Mouse (Mus musculus): ENCODE measurements at regions not wholly inside any gene's neighbourhood (a gene's known extent, or its start where the extent isn't known, plus 50 kb on each side); places are given as distances from the start of the nearest gene placed in this dataset.

DNA sequence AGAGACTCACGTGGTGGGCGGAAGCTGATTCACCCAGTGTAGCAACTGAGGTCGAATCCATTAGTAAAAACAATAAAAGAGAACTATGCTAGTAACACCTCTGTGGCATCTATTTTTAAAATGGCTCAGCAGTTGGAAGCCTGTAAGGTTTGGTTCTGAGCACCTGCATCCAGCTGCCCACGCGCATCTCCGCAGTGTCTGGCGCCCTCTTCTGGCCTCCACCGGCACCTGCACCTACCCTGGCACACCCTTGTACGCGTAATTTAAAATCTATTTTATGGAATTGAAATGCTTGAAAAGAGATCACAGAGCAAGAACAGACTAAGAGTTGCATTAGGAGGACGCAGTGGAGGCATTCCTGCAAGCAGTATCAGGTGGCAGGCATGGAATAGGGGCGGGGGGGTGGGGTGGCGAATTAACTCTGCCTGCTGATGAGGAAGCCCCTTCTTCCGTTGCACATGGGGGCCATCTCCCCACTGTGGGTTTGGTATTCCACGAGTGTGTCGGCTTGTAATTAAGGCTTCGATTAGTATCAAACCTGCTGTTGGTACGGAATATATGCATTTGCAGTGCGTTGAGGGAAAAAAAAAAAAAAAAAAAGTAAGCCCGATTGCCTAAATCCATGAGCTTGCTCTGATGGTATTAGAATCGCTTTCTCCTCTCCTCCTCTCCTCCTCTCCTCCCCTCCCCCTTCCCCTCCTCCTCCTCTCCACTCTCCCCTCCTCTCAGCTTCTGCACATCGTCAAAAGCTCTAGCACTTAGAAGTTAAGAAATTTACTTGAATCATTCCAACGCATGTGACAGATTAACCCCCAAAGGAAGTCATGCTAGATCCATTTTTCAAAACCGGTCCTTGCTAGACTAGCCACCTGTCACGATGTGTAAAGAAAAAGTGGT lies 221.7 kb downstream of the Atp23 start:
- dilution Hi-C loops (cut with MboI; ENCODE audit: extremely low pct_ligation_motif_present, extremely low pct_unique_long_range_greater_than_20kb, low sequenced_read_pairs) = no loop called here
- TF ChIP-seq ZC3H11A (IDR thresholded peaks at IDR 0.05; ENCODE audit: low read depth, low read length) = no peak
- TF ChIP-seq CTCF (conservative IDR thresholded peaks at IDR 0.05 in 1 of 2, IDR thresholded peaks at IDR 0.05 in 1 of 2; ENCODE audit: low read depth in 2 of 2, low read length in 2 of 2) = 0 out of 4 replicates have a peak, but pooled peaks of 1 of the 2 experiments have one; percentile 5
- TF ChIP-seq KAT2A (IDR thresholded peaks at IDR 0.05; ENCODE audit: insufficient replicate concordance, low read length) = no peak
- TF ChIP-seq IRF4 (IDR thresholded peaks at IDR 0.05; ENCODE audit: low read depth, low read length) = no peak
- no peak for TF ChIP-seq CHD2 (IDR thresholded peaks at IDR 0.05; ENCODE audit: low read length)
- no peak for TF ChIP-seq ZMIZ1 (IDR thresholded peaks at IDR 0.05; ENCODE audit: low read depth, low read length)
- no peaks in the 10 kb centered on the region for H3K27me3 ChIP-seq (replicated peaks)
- no peaks in the 10 kb centered on the region for H3K79me2 ChIP-seq (replicated peaks; ENCODE audit: control insufficient read depth, extremely low read depth, insufficient read depth, poor library complexity, severe bottlenecking)
- H3K36me3 ChIP-seq (replicated peaks in 1 of 2; ENCODE audit: control insufficient read depth in 1 of 2, insufficient read depth in 1 of 2, low read length in 1 of 2) = no peaks in the 10 kb centered on the region
- in situ Hi-C loops (cut with MboI; ENCODE audit: low pct_ligation_motif_present, low pct_unique_long_range_greater_than_20kb, low sequenced_read_pairs) = no loop called here
- H3K9me3 ChIP-seq (replicated peaks; ENCODE audit: low read length) = peaks cover 23% of the 10 kb centered on the region
- H3K4me1 ChIP-seq (ENCODE audit: control insufficient read depth in 1 of 2, insufficient read depth in 2 of 2) = no peaks in the 10 kb centered on the region
- no peak overlapping the region for H3K27ac ChIP-seq (ENCODE audit: insufficient read depth, low read depth)
- H3K9ac ChIP-seq (ENCODE audit: insufficient read depth, low read depth) = no peak overlapping the region
- no peak overlapping the region for H3K4me3 ChIP-seq (replicated peaks in 1 of 3; ENCODE audit: low read depth in 2 of 3, low read length in 2 of 3, poor library complexity in 1 of 3)
- no peak for DNase-seq (ENCODE audit: extremely low read depth)
- no peak overlapping the region for H3K4me2 ChIP-seq (ENCODE audit: insufficient read depth, low read depth, poor library complexity, severe bottlenecking)

DNA sequence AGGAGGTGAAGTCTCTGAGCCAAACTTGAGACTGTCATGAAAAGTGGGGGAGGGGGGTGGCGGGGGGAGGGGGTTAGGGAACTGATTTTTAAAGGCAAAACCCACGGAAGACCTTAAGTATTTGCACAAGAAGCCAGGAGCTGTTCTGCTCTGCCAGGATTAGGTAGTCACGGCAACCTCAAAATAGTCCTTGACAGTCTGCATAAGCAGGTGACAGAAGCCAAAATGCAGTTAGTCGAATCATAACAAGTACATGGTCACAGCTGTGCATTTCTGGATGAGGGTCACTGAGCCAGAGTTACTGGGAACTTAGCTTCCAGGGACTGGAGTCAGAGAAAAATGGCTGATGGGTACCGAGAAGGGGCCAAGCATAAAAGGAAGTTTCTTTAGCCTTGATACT lies 227.7 kb downstream of the Atp23 start:
- TF ChIP-seq GABPA (IDR thresholded peaks at IDR 0.05; ENCODE audit: insufficient replicate concordance, low read depth, low read length) (no peak), MAZ (IDR thresholded peaks at IDR 0.05; ENCODE audit: low read depth, low read length) (no peak), TCF12 (IDR thresholded peaks at IDR 0.05; ENCODE audit: low read depth, low read length) (no peak), POLR2AphosphoS2 (IDR thresholded peaks at IDR 0.05; ENCODE audit: low read depth, low read length) (no peak), SMC3 (IDR thresholded peaks at IDR 0.05; ENCODE audit: low read depth, low read length) (no peak), MYC (IDR thresholded peaks at IDR 0.05; ENCODE audit: low read depth, low read length) (no peak), JUND (conservative IDR thresholded peaks at IDR 0.05; ENCODE audit: low read depth, low read length) (no peak), UBTF (IDR thresholded peaks at IDR 0.05; ENCODE audit: low read depth, low read length) (no peak), ELF1 (IDR thresholded peaks at IDR 0.05; ENCODE audit: low read depth, low read length) (no peak), CTCF (conservative IDR thresholded peaks at IDR 0.05 in 1 of 2, IDR thresholded peaks at IDR 0.05 in 1 of 2; ENCODE audit: low read depth in 2 of 2, low read length in 2 of 2) (no peak), ZNF384 (IDR thresholded peaks at IDR 0.05; ENCODE audit: low read depth, low read length) (no peak), BHLHE40 (IDR thresholded peaks at IDR 0.05; ENCODE audit: low read depth, low read length) (no peak)
- H3K9me3 ChIP-seq (replicated peaks; ENCODE audit: low read length) = peaks cover 21% of the 10 kb centered on the region
- H3K27ac ChIP-seq (ENCODE audit: insufficient read depth, low read depth) = no peak overlapping the region
- H3K36me3 ChIP-seq (replicated peaks in 1 of 2; ENCODE audit: control insufficient read depth in 1 of 2, insufficient read depth in 1 of 2, low read length in 1 of 2) = no peaks in the 10 kb centered on the region
- DNase-seq (ENCODE audit: extremely low read depth) = no peak
- H3K27me3 ChIP-seq (replicated peaks) = no peaks in the 10 kb centered on the region
- no peak overlapping the region for H3K9ac ChIP-seq (ENCODE audit: insufficient read depth, low read depth)
- H3K4me3 ChIP-seq (replicated peaks in 1 of 3; ENCODE audit: low read depth in 2 of 3, low read length in 2 of 3, poor library complexity in 1 of 3) = no peak overlapping the region
- H3K4me1 ChIP-seq (ENCODE audit: control insufficient read depth in 1 of 2, insufficient read depth in 2 of 2) = no peaks in the 10 kb centered on the region
- in situ Hi-C loops (cut with MboI; ENCODE audit: low pct_ligation_motif_present, low pct_unique_long_range_greater_than_20kb, low sequenced_read_pairs) (no loop called here), dilution Hi-C loops (cut with MboI; ENCODE audit: extremely low pct_ligation_motif_present, extremely low pct_unique_long_range_greater_than_20kb, low sequenced_read_pairs) (no loop called here)
- no peak overlapping the region for H3K4me2 ChIP-seq (ENCODE audit: insufficient read depth, low read depth, poor library complexity, severe bottlenecking)
- H3K79me2 ChIP-seq (replicated peaks; ENCODE audit: control insufficient read depth, extremely low read depth, insufficient read depth, poor library complexity, severe bottlenecking) = no peaks in the 10 kb centered on the region
